Mouse (Mus musculus): Measurements from ENCODE around the gene Acer2.
"Not testable (repeated sequence)": the region's sequence is repeated elsewhere in the genome, so short reads cannot be mapped to it uniquely, and the experiment has no call there.

Acer2 gene

DNA sequence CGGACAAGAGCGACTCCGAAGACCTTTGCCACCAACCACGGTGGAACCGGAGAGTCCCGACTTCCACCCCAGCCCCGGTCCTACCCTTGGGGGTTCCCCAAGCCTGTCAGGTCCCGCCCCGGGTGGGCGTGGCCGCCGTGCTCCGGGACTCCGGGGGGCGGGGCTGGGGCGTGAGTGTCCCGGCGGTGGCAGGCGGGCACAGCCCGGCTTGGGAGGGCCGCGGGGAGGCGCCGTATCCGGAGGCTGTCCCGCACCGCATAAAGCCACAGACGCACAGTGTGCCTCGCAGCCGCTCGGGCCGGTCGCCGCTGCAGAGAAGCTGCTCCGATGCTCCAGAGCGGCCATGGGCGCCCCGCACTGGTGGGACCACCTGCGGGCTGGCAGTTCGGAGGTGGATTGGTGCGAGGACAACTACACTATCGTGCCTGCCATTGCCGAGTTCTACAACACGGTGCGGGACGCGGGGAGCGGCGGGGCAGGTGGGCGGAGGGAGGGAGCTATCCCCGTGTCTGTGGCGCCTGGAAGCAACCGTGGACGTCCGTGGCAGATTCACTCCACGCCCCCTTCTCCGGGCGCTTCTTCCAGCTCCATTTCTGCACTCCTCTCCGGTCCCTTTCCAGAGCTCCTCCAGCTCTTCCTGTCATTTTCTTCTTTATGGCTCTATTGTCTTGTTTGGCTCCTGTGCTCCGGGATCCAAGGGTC, at the start of gene Acer2:
TSS of gene Acer2 (plus strand) at position 251 of the 702 bp plus-strand sequence.
- DNase-seq, result peak; percentile 93 to 99

GRCm38 (mm10) chr4:86825143-86825542, 49.1 kb upstream of the Acer2 start:
- no peak for DNase-seq

- no peak for DNase-seq
Measured at GRCm38 (mm10) chr4:86831896-86832295, 42.3 kb upstream of the Acer2 start.

DNA sequence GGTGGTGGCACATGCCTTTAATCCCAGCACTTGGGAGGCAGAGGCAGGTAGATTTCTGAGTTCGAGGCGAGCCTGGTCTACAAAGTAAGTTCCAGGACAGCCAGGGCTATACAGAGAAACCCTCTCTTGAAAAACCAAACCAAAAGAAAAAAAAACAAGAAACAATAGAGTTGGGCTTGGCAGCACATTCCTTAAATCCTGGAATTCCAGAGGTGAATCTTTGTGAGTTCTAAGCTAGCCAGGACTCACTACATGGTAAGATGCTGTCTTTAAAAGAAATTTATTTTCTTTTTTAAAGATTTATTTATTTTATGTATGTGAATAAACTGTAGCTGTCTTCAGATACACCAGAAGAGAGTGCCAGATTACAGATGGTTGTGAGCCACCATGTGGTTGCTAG, 33.1 kb upstream of the Acer2 start:
- not testable (repeated sequence) for DNase-seq

DNA sequence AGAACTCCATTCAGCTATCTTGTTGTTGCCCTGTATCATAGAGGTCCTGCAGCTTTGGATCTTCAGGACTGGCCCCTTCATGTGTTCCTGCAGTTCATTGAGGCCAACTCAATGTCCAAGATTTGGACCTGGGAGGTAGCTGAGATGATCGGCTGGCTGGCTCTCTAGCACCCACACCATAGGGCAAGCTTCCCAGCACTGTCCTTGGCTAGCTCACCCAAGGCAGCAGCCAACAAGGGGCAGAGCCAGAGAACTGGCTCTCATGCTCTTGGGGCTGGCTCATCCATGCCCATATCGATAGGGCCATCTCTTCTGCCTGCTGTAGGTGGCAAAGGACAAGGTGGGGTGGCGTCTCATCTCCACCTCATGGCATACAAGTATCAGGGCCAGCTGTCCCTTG, 28.8 kb upstream of the Acer2 start:
- DNase-seq, result no peak

DNA sequence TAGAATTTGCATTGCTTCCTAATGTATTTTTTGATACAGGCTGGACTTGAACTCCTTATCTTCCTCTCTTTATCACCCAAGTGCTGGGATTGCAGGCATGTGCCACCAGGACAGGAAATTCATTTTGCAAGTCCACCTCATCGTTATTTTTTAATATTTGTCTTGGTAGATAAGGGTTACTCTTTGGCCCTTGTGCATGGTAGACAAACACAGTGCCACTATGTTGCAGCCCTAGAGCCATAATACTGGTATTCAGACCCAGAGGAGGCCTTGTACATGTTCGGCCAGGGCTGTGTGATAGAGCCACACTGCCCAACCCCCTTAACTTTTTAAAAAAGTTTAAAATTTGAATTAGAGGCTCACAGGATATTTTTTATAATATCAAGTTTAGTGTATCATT, 26.9 kb upstream of the Acer2 start:
- DNase-seq, result no peak

GRCm38 (mm10) chr4:86851331-86851730, 22.9 kb upstream of the Acer2 start:
- DNase-seq, result no peak

DNA sequence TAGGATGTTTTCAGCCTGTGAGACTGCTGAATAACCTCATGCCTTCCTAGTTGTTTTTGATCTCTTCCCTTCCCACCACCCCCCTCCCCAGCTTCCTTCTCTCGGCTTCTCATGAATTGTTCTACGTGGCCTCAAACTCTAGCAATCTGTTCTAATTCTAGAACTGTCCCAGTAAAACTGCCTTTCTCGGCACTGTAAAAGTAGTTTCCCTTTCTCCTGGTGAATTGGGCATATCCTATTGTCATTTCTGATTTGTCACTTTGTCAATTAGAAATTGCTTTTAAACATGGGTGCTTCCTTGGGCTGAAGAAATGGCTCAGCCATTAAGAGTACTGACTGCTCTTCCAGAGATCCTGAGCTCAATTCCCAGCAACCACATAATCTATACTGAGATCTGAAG, 22.2 kb upstream of the Acer2 start:
- no peak for DNase-seq

GRCm38 (mm10) chr4:86852813-86853590, 21.2 kb upstream of the Acer2 start:
- DNase-seq, result no peak

GRCm38 (mm10) chr4:86856304-86857112, 17.7 kb upstream of the Acer2 start:
- no peak for DNase-seq

DNA sequence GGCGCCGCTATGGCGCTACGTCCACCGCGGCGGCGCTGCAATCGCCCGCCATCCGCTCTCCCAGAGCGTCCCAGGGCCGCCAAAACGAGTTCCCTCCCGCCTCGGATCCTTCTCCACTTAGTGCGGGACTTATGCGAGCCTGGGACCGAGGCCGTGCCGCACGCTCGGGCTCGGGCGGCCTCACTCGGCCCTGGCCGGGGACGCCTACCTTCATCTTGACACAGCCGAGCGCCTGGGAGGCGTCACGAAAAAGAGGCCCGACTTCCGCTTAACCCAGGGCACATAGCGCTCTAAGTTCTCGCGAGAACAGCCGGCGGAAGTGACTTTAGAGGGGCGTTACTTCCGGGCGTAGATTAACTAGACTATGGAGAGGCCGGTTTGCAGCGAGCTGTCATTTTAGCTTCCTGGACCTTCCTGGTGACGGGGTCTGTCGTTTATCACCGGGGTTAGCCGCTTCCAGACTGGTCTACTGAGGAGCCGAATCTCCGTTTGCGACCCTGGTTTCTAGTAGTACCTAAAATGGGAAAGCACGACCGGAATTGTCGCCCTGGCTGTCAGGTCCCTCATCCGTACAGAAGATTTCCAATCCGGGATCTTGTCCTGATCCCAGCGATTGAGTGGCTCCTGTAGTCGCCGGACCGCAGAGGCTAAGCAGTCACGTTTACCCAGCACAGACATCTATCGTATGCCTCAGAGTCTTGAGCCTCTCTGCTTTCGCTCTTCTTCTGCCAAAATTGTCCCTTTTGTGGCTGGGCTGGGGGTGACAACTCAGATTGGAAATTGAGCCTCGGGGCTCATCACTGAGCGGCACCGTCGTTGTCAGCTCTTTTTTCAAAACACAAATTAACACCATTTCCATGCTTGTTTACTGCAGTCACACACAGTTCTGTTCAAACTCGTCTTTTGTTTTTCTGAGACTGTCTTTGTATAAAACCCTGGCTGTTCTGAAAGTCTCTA, 16.8 kb upstream of the Acer2 start, which contains the start of gene Rps6:
TSS of gene Rps6 (minus strand) at position 300 of the 957 bp plus-strand sequence.
- peak; percentile 90 to 93 for DNase-seq

DNA sequence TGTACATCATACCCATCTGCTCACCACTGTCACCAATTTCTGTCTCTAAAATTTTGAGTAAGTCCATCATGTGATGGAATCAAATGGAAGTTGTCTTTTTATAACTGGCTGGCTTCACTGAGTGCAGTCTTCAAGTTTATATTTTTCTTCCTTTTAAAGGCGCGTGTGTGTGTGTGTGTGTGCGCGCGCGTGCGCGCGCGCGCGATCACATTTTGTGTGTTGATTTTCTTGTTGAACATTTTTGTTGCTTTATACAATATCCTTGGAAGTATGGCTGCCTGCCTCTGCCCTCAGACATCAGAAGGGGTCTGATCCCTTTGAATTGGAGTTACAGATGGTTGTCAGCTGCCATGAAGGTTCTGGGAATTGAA, 16.1 kb upstream of the Acer2 start:
- DNase-seq, result no peak

DNA sequence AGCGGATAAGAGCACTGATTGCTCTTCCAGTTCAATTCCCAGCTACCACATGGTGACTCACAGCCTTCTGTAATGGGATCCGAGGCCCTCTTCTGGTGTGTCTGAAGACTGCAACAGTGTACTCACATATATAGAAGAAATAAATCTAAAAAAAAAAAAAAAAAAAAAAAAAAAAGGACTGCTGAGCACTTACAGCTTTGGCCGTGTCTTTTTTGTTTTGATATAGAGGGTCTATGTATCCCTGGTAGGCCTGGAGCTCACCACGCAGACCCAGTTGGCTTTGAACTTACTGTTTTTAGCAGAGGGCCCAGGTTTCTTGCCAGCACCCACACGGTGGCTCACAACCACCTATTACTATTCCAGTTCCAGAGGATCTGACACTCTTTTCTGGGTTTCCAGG, 10.1 kb upstream of the Acer2 start:
- DNase-seq, result no peak

DNA sequence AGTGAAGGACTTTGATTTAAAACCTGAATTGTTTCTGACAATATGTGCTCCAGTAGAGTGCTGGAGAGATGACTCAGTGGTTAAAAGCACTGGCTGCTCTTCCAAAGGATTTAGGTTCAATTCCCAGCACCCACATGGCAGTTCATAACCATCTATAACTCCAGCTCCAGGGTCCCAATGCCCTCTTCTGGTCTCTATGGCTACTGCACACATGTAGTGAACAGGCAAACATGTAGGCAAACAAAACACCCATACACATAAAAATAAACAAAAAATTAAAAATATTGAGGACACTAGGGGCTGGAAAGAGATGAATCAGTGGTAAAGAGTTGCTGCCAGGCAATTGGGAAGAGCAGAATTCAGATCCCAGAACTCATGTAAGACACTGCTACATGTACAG, 2.2 kb upstream of the Acer2 start:
- no peak for DNase-seq

DNA sequence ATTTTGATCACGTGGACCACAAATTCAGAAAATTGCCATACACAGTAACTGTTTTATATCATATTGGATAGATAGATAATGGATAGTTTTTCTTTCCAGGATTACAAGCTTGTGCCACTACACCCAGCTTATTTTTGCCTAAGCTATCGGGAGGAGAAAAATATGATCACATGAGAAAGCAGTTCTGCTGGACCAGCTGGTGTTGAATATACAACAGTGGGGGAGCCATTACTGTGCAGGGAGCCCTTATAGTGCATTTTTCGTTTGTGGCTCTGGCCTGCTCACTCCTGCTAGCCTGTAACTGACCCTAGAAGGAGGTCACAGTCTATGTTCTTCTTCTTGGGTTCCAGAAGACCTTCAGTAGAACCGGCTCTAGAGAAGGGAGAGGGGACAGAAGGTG, 1.1 kb upstream of the Acer2 start:
- no peak for DNase-seq

DNA sequence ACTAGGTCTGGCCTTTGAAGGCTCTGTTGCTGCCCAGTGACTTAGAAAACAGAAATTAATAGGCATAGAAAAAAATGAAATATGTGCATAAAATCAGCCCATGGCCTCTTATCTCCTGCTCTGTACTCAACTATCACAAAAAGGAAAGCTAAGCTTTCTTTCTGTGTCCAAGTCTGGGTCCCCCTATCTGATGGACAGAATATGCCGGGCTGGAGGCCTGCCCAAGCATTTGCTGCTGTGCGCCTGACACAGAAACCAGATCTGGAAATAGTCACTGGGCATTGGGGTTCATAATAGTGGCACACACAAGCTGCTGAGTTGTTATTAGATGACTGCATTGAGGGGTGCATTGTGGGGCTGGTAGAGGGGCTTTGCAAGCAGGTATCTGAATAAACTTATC, 5.3 kb downstream of the Acer2 start:
- DNase-seq, result no peak

DNA sequence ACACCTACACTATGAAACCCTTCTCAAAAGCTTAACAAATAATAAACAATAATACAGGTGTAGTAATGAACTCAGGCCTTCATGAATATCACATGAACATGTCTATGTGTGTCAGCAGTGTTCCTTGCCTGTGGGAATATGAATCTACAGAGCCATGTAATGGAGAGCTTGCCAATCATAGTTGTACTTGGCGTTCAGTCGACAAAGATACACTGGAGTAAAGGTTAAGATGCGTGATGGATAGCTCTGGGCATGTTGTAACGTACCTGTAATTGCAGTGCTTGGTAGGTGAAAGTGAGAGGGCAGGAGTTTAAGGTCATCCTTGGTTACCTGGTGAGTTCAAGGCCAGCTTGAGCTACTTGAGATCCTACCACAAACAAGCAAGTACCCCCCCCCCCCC, 7.0 kb downstream of the Acer2 start:
- DNase-seq, result no peak

DNA sequence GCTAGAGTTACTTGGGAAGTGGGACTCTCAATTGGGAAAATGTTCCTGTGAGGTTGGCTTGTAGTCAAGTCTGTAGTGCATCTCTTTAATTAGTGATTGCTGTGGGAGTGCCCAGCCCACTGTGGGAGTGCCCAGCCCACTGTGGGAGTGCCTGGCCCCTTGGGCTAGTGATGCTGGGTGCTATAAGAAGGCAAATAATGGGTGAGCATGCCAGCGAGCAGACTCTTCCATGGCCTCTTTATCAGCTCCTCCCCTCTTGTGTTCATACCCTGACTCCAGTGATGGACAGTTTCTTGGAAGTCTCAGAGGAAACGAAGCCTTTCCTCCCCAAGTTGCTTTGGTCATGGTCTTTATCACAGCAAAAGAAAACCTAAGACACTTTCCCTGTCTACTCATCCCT, 8.2 kb downstream of the Acer2 start:
- no peak for DNase-seq

- peak; percentile 16 to 45 for DNase-seq
Measured at GRCm38 (mm10) chr4:86884945-86885344, 10.7 kb downstream of the Acer2 start.

GRCm38 (mm10) chr4:86885790-86886159, 11.6 kb downstream of the Acer2 start:
- DNase-seq, result no peak

GRCm38 (mm10) chr4:86886160-86886878, 12.1 kb downstream of the Acer2 start:
- DNase-seq, result peak in 1 of 2 experiments; percentile 19

GRCm38 (mm10) chr4:86887879-86888278, 13.7 kb downstream of the Acer2 start:
- DNase-seq, result no peak

Data from spleen, adult 18-20 months (tissue).